ENCODE assay signal across 1 mouse cellular context in the genomic region with DNA sequence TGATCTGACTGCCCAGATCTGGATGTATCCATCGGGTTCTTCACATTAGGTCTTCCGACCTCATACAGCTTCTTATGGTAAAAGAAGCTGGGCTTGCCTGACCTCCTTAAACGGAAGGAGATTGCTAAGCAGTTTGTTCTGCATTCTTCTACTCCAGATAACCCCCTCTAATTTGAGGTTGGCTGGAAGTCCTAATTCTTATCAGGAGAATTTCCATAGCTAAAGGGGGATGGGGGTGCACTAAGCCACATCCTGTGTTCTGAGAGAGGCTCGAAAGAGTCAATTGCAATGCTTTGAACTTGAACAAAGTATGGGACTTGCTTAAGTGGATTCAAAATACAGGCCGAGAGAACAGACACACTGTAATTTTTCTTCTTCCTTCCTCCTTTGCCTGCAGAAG.
TF ChIP-seq lines count a peak whose summit lies in the region.

No protein-coding gene starts in this region.

TF ChIP-seq in MEL, 35 proteins besides CTCF, POLR2A, EP300 and RAD21 (continued from another document):
- TF ChIP-seq MAFK (IDR thresholded peaks at IDR 0.05; ENCODE audit: borderline replicate concordance, low read depth, low read length), result peak; percentile 19; the same call in 1 of the 2 replicates
- no peak for TF ChIP-seq ZNF384 (IDR thresholded peaks at IDR 0.05; ENCODE audit: low read depth, low read length)
